Mouse (Mus musculus) stomach, postnatal 0 days (tissue): Measurements from ENCODE around the gene Bsx.

Experiments
- CTCF ChIP-seq: IDR thresholded peaks from 2 replicates; pipeline ENCODE4 v1.5.1; 2016; ENCODE audit warnings: antibody characterized with exemption, low read depth, mild to moderate bottlenecking, moderate library complexity
- EP300 ChIP-seq: optimal IDR thresholded peaks from 2 replicates; pipeline ENCODE3; 2016; ENCODE audit warnings: antibody characterized with exemption

DNA sequence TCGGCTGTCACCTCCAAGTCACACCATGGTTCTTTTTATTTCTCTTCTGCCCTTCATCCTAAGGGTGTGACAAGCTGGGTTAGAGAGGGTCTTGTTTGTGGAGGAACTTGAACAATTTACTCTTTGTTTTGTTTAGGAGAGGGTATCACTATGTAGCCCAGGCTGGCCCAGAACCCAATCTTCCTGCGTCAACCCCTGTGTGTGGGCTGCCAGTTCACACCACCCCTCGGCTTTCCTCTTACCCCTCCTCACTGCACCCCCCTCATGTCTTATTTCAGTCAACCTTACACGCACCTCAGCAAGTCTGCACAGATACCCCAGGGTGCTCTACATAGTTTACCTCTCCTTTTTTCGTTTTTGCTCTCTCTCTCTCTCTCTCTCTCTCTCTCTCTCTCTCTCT lies 2.8 kb downstream of the Bsx start:
- no peak for TF ChIP-seq CTCF
- TF ChIP-seq EP300, result no peak
